Mouse (Mus musculus): ENCODE data around the gene Tmem246. TPM values are rescaled to one million over a fixed set of nuclear protein-coding genes. Genes with fewer than 3 reads are reported as not detected.
"Not testable (repeated sequence)": the region's sequence is repeated elsewhere in the genome, so short reads cannot be mapped to it uniquely, and the experiment has no call there.

The Tmem246 gene
- 13.8 and 15.4 TPM in 2 replicates for polyA plus RNA-seq (2014; fragmentation: Nextera tagmentation; extraction: Ambion mirVana)

- no peaks in the 10 kb centered on the region for H3K36me3 ChIP-seq (ENCODE audit: control insufficient read depth, insufficient read depth, low read length)
- peak within 1 kb of the TSS; percentile 92 for H3K4me2 ChIP-seq (ENCODE audit: low read depth, severe bottlenecking)
- peak within 1 kb of the TSS; percentile 68 for H3K9ac ChIP-seq (ENCODE audit: low read length)
- DNase-seq (ENCODE audit: low spot score) (peak; percentile 81), ATAC-seq (ENCODE audit: insufficient number of reproducible peaks, low FRiP score, low TSS enrichment, low read depth) (peak; percentile 92)
- H3K27ac ChIP-seq (replicated peaks; ENCODE audit: low read depth, low read length) = peak within 1 kb of the TSS; percentile 37; the same call in 1 of the 2 replicates
- no peaks in the 10 kb centered on the region for H3K9me3 ChIP-seq (ENCODE audit: control insufficient read depth, low read length)
- H3K4me3 ChIP-seq (ENCODE audit: low read depth, low read length) = peak within 1 kb of the TSS; percentile 66
- no peaks in the 10 kb centered on the region for H3K27me3 ChIP-seq (ENCODE audit: control insufficient read depth, insufficient read depth, low read length)
- H3K4me1 ChIP-seq (ENCODE audit: control insufficient read depth, insufficient read depth, low read length) = no peaks in the 10 kb centered on the region
- WGBS = under 1% methylated on average over 71 of the region's 77 CpGs
Measured at GRCm38 (mm10) chr4:49597183-49598100, at the start of gene Tmem246. TSS of gene Tmem246 (minus strand) at chr4:49597876.

GRCm38 (mm10) chr4:49639913-49640312, 42.2 kb upstream of the Tmem246 start:
- H3K4me1 ChIP-seq (ENCODE audit: control insufficient read depth, insufficient read depth, low read length) = no peaks in the 10 kb centered on the region
- no peak overlapping the region for H3K4me2 ChIP-seq (ENCODE audit: low read depth, severe bottlenecking)
- H3K4me3 ChIP-seq (ENCODE audit: low read depth, low read length) = no peak overlapping the region
- DNase-seq (ENCODE audit: low spot score) (no peak), ATAC-seq (ENCODE audit: insufficient number of reproducible peaks, low FRiP score, low TSS enrichment, low read depth) (no peak)
- peaks cover 14% of the 10 kb centered on the region for H3K36me3 ChIP-seq (ENCODE audit: control insufficient read depth, insufficient read depth, low read length)
- no peak overlapping the region for H3K27ac ChIP-seq (replicated peaks; ENCODE audit: low read depth, low read length)
- H3K9me3 ChIP-seq (ENCODE audit: control insufficient read depth, low read length) = no peaks in the 10 kb centered on the region
- 81% methylated on average over 2 of the region's 2 CpGs for WGBS
- H3K27me3 ChIP-seq (ENCODE audit: control insufficient read depth, insufficient read depth, low read length) = no peaks in the 10 kb centered on the region
- no peak overlapping the region for H3K9ac ChIP-seq (ENCODE audit: low read length)

DNA sequence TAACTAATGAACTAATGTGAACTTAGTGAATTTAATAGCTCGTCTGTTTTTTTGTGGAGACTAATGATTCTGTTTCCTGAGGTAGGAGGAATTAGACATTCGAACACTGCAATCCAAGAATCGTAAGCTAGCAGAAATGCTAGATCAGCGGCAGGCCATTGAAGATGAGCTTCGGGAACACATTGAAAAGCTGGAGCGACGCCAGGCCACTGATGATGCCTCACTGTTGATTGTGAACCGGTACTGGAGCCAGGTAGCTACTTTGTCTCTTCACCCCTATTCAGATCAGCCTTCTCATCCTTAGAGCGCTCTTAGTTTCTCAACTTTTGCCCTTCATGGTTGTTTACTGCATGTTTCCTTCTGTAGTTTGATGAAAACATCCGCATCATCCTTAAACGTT, 40.1 kb upstream of the Tmem246 start:
- H3K4me3 ChIP-seq (ENCODE audit: low read depth, low read length) = no peak overlapping the region
- H3K9ac ChIP-seq (ENCODE audit: low read length) = no peak overlapping the region
- no peak overlapping the region for H3K27ac ChIP-seq (replicated peaks; ENCODE audit: low read depth, low read length)
- ATAC-seq (ENCODE audit: insufficient number of reproducible peaks, low FRiP score, low TSS enrichment, low read depth) = no peak
- H3K4me2 ChIP-seq (ENCODE audit: low read depth, severe bottlenecking) = no peak overlapping the region
- no peak for DNase-seq (ENCODE audit: low spot score)
- H3K36me3 ChIP-seq (ENCODE audit: control insufficient read depth, insufficient read depth, low read length) = peaks cover 10% of the 10 kb centered on the region; the same call in 1 of the 2 replicates
- H3K9me3 ChIP-seq (ENCODE audit: control insufficient read depth, low read length) = no peaks in the 10 kb centered on the region
- WGBS = 91% methylated on average over 11 of the region's 11 CpGs
- H3K4me1 ChIP-seq (ENCODE audit: control insufficient read depth, insufficient read depth, low read length) = no peaks in the 10 kb centered on the region
- H3K27me3 ChIP-seq (ENCODE audit: control insufficient read depth, insufficient read depth, low read length) = no peaks in the 10 kb centered on the region

- peak overlapping the region; percentile 36; the same call in 1 of the 2 replicates for H3K27ac ChIP-seq (replicated peaks; ENCODE audit: low read depth, low read length)
- H3K4me3 ChIP-seq (ENCODE audit: low read depth, low read length) = peak overlapping the region; percentile 91
- H3K36me3 ChIP-seq (ENCODE audit: control insufficient read depth, insufficient read depth, low read length) = peaks cover 2% of the 10 kb centered on the region; the same call in 1 of the 2 replicates
- no peaks in the 10 kb centered on the region for H3K4me1 ChIP-seq (ENCODE audit: control insufficient read depth, insufficient read depth, low read length)
- no peaks in the 10 kb centered on the region for H3K9me3 ChIP-seq (ENCODE audit: control insufficient read depth, low read length)
- under 1% methylated on average over 30 of the region's 30 CpGs for WGBS
- H3K27me3 ChIP-seq (ENCODE audit: control insufficient read depth, insufficient read depth, low read length) = no peaks in the 10 kb centered on the region
- DNase-seq (ENCODE audit: low spot score) (no peak), ATAC-seq (ENCODE audit: insufficient number of reproducible peaks, low FRiP score, low TSS enrichment, low read depth) (peak; percentile 68; the same call in 1 of the 2 replicates)
- peak overlapping the region; percentile 86 for H3K9ac ChIP-seq (ENCODE audit: low read length)
- peak overlapping the region; percentile 82 for H3K4me2 ChIP-seq (ENCODE audit: low read depth, severe bottlenecking)
Measured at GRCm38 (mm10) chr4:49632139-49632481, 34.4 kb upstream of the Tmem246 start.

- Histone ChIP-seq H3K27me3 (ENCODE audit: control insufficient read depth, insufficient read depth, low read length) (no peaks in the 10 kb centered on the region), H3K27ac (replicated peaks; ENCODE audit: low read depth, low read length) (peak within 1 kb of the TSS; percentile 36; the same call in 1 of the 2 replicates), H3K36me3 (ENCODE audit: control insufficient read depth, insufficient read depth, low read length) (peaks cover 2% of the 10 kb centered on the region; the same call in 1 of the 2 replicates), H3K4me1 (ENCODE audit: control insufficient read depth, insufficient read depth, low read length) (no peaks in the 10 kb centered on the region), H3K9me3 (ENCODE audit: control insufficient read depth, low read length) (no peaks in the 10 kb centered on the region), H3K9ac (ENCODE audit: low read length) (peak within 1 kb of the TSS; percentile 86), H3K4me2 (ENCODE audit: low read depth, severe bottlenecking) (peak within 1 kb of the TSS; percentile 82), H3K4me3 (ENCODE audit: low read depth, low read length) (peak within 1 kb of the TSS; percentile 91)
- ATAC-seq (ENCODE audit: insufficient number of reproducible peaks, low FRiP score, low TSS enrichment, low read depth) = peak; percentile 98
- peak; percentile 96 for DNase-seq (ENCODE audit: low spot score)
- 3% methylated on average over 37 of the region's 37 CpGs for WGBS
Measured at GRCm38 (mm10) chr4:49631319-49632138, 33.9 kb upstream of the Tmem246 start, which contains the start of gene Rnf20. TSS of gene Rnf20 (plus strand) at chr4:49632006.

DNA sequence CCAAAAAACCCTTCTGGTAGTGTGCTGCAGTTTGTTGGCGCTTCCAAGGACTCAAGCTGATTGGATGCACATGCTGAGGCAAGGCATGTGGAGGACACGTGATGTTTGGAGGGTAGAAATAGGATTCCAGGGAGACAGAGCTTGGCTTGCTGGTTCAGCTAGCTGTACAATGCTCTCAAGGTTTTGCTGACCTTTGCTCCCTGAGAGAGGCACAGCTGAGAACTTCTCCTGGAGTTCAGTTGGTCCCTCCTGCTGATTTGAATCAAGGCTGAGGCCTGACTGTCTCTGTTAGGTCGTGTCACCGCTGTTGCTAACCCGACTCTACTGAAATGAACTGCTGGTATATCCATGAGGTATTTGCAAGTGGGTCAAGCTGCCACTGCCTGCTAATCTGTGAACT, 31.3 kb upstream of the Tmem246 start:
- Histone ChIP-seq H3K4me2 (ENCODE audit: low read depth, severe bottlenecking) (no peak overlapping the region), H3K27me3 (ENCODE audit: control insufficient read depth, insufficient read depth, low read length) (no peaks in the 10 kb centered on the region), H3K9me3 (ENCODE audit: control insufficient read depth, low read length) (no peaks in the 10 kb centered on the region), H3K36me3 (ENCODE audit: control insufficient read depth, insufficient read depth, low read length) (peaks cover 2% of the 10 kb centered on the region; the same call in 1 of the 2 replicates), H3K9ac (ENCODE audit: low read length) (no peak overlapping the region), H3K4me3 (ENCODE audit: low read depth, low read length) (no peak overlapping the region), H3K4me1 (ENCODE audit: control insufficient read depth, insufficient read depth, low read length) (no peaks in the 10 kb centered on the region), H3K27ac (replicated peaks; ENCODE audit: low read depth, low read length) (no peak overlapping the region)
- DNase-seq (ENCODE audit: low spot score) (no peak), ATAC-seq (ENCODE audit: insufficient number of reproducible peaks, low FRiP score, low TSS enrichment, low read depth) (no peak)
- WGBS = 79% methylated on average over 5 of the region's 5 CpGs

- WGBS = 5% methylated on average over 3 of the region's 3 CpGs
- H3K9ac ChIP-seq (ENCODE audit: low read length) = no peak overlapping the region
- no peak overlapping the region for H3K27ac ChIP-seq (replicated peaks; ENCODE audit: low read depth, low read length)
- ATAC-seq (ENCODE audit: insufficient number of reproducible peaks, low FRiP score, low TSS enrichment, low read depth) = no peak
- no peak overlapping the region for H3K4me2 ChIP-seq (ENCODE audit: low read depth, severe bottlenecking)
- no peaks in the 10 kb centered on the region for H3K36me3 ChIP-seq (ENCODE audit: control insufficient read depth, insufficient read depth, low read length)
- H3K27me3 ChIP-seq (ENCODE audit: control insufficient read depth, insufficient read depth, low read length) = no peaks in the 10 kb centered on the region
- peak; percentile 85 for DNase-seq (ENCODE audit: low spot score)
- no peak overlapping the region for H3K4me3 ChIP-seq (ENCODE audit: low read depth, low read length)
- no peaks in the 10 kb centered on the region for H3K9me3 ChIP-seq (ENCODE audit: control insufficient read depth, low read length)
- H3K4me1 ChIP-seq (ENCODE audit: control insufficient read depth, insufficient read depth, low read length) = no peaks in the 10 kb centered on the region
Measured at GRCm38 (mm10) chr4:49626973-49627372, 29.3 kb upstream of the Tmem246 start.

GRCm38 (mm10) chr4:49624969-49625368, 27.3 kb upstream of the Tmem246 start:
- H3K27ac ChIP-seq (replicated peaks; ENCODE audit: low read depth, low read length); ATAC-seq (ENCODE audit: insufficient number of reproducible peaks, low FRiP score, low TSS enrichment, low read depth); H3K4me1 ChIP-seq (ENCODE audit: control insufficient read depth, insufficient read depth, low read length); H3K4me2 ChIP-seq (ENCODE audit: low read depth, severe bottlenecking); DNase-seq (ENCODE audit: low spot score); H3K9me3 ChIP-seq (ENCODE audit: control insufficient read depth, low read length); H3K36me3 ChIP-seq (ENCODE audit: control insufficient read depth, insufficient read depth, low read length); H3K4me3 ChIP-seq (ENCODE audit: low read depth, low read length); H3K27me3 ChIP-seq (ENCODE audit: control insufficient read depth, insufficient read depth, low read length); H3K9ac ChIP-seq (ENCODE audit: low read length): not testable (repeated sequence)
- WGBS = 88% methylated on average over 4 of the region's 4 CpGs
